Mouse (Mus musculus): ENCODE results near the gene Lemd1.

DNA sequence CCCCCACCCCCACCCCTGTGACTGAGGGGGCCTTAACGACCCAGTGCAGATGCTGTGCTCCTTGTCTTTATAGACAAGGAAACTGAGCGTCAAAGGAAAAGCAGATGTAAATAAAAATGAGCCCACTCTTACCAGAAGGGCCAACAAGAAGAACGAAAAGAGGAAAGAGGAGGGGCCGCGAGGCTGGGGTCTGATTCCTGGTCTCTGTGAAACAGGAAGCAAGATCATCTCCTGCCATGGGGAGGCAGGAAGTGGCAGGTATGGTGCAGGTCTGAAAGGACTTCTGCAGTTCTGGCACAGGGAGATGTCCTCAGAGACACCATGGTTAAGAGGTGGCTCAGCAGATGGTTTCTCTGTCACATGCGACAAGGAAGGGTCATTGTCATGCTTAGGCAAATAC, 20.5 kb upstream of the Lemd1 start:
- TF ChIP-seq POLR2A (IDR thresholded peaks at IDR 0.05; ENCODE audit: insufficient read depth, low read depth, low read length) (no peak), CTCF (IDR thresholded peaks at IDR 0.05; ENCODE audit: insufficient read depth, low read depth, low read length) (no peak)
